Mouse (Mus musculus) hindbrain, embryonic 10.5 days (tissue): ENCODE measurements around the gene Serpinb1c. TPM values are rescaled to one million over a fixed set of nuclear protein-coding genes. Genes with fewer than 3 reads are reported as not detected.
A peak's percentile ranks its signal among the peaks of the same experiment; 100 is the strongest.
"Not testable (repeated sequence)": the region's sequence is repeated elsewhere in the genome, so short reads cannot be mapped to it uniquely, and the experiment has no call there.

Experiments used
- DNase-seq: peaks from one replicate; pipeline ENCODE4 v3.0.0-alpha.2; 2017; ENCODE audit warnings: low spot score
- H3K27ac ChIP-seq: fragments of 300-500 bp; sonication (generic); 2 replicates; pipeline ENCODE4 v1.5.1; 2016; ENCODE audit warnings: mild to moderate bottlenecking, moderate library complexity
- H3K27me3 ChIP-seq: fragments of 300-500 bp; sonication (generic); 2 replicates; pipeline ENCODE4 v1.6.1; 2016; ENCODE audit warnings: mild to moderate bottlenecking; ENCODE audit not compliant: poor library complexity, insufficient read depth, severe bottlenecking
- H3K36me3 ChIP-seq: fragments of 300-500 bp; sonication (generic); 2 replicates; pipeline ENCODE4 v1.6.1; 2016; ENCODE audit warnings: mild to moderate bottlenecking, moderate library complexity
- H3K4me1 ChIP-seq: fragments of 300-500 bp; sonication (generic); replicated peaks from 2 replicates; pipeline ENCODE4 v1.6.1; 2016; ENCODE audit warnings: mild to moderate bottlenecking
- H3K4me3 ChIP-seq: fragments of 300-500 bp; sonication (generic); 2 replicates; pipeline ENCODE4 v1.5.1; 2016; ENCODE audit warnings: mild to moderate bottlenecking, moderate library complexity
- H3K9me3 ChIP-seq: fragments of 300-500 bp; sonication (generic); 2 replicates; pipeline ENCODE4 v1.6.1; 2016; ENCODE audit warnings: mild to moderate bottlenecking, moderate library complexity
- WGBS: fragments of 180-500 bp; shearing (Covaris S2); methylation state at CpG from one replicate; pipeline ENCODE4 v1.1.7; 2016; 5-methylcytosine and 5-hydroxymethylcytosine counted together
- polyA plus RNA-seq: library from polyadenylated mRNA; unstranded; fragments of >200 nt; fragmentation: Nextera tagmentation; extraction: Ambion mirVana; gene quantifications from 2 replicates; pipeline ENCODE4 v1.2.1, GENCODE M21; 2016

Gene Serpinb1c
- not detected in 2 replicates for polyA plus RNA-seq

DNA sequence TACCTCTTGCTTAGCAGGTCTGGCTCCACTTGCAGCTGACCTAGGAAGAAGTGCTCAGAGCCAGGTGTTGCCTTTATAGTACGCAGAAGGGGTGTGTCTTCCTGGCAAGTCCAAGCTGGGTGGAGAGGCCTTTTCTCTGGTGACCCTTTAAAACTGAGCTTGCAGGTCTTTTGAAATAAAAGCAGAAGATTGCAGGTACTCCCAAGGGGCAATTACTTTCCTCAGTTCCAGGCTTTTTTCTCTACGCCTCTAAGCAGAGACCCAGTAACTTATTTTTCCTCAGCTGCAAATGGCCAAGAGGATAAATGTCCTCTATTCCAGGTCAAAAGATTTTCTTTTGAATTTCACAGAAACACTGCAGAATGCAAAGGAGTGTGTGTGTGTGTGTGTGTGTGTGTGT lies at the start of gene Serpinb1c:
Gene Serpinb1c (minus strand): TSS at position 101 of the 400 bp plus-strand sequence.
- Histone ChIP-seq H3K36me3 (no peaks in the 10 kb centered on the region), H3K27ac (no peak within 1 kb of the TSS), H3K4me3 (no peak within 1 kb of the TSS), H3K4me1 (no peaks in the 10 kb centered on the region), H3K9me3 (no peaks in the 10 kb centered on the region), H3K27me3 (no peaks in the 10 kb centered on the region)
- DNase-seq: no peak
- WGBS: 83% methylated on average over 2 of the region's 2 CpGs

DNA sequence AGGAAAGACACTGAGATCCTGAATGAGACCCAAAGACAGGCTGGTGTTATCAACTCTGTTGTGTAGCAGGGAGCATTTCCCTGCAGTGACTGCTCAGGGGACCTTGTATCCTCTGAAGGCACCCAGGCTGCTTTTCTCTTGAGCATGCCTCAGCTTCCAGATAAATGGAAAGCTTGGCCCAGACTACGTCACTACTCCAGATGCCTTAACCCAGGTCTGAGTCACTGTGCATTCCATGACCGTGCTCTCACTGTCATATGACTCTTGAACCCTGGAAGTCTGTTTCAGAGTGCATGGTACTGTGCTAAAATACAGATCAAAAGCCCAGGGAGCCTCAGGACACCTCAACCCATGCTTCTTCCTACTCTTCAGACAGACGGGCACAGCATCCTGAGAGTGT lies 41.2 kb upstream of the Serpinb1c start:
- H3K4me3 ChIP-seq, DNase-seq, H3K9me3 ChIP-seq, H3K4me1 ChIP-seq, H3K36me3 ChIP-seq, H3K27ac ChIP-seq, H3K27me3 ChIP-seq: not testable (repeated sequence)
- 79% methylated on average over 3 of the region's 3 CpGs for WGBS

DNA sequence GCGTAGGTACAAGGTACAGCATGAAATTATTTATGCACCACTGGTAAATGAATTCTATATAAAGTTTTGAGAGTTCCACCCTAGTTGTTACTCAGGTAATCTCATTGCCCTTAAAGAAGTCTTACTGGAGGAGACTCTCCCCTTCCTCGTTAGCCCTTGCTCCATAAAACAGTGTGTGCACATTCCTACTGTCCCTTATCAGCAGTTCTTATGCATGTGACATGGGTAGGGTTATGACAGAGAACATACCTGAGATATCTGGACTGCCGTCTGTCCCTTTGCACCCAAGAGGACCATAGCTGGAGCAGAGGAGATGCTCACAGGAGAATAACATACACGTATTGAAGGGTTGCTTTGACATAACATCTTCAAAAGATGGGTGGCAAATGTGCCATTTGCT lies 40.3 kb upstream of the Serpinb1c start:
- DNase-seq, H3K27me3 ChIP-seq, H3K9me3 ChIP-seq, H3K36me3 ChIP-seq, H3K4me1 ChIP-seq, H3K27ac ChIP-seq, H3K4me3 ChIP-seq: not testable (repeated sequence)
- 84% methylated on average over 4 of the region's 4 CpGs for WGBS

DNA sequence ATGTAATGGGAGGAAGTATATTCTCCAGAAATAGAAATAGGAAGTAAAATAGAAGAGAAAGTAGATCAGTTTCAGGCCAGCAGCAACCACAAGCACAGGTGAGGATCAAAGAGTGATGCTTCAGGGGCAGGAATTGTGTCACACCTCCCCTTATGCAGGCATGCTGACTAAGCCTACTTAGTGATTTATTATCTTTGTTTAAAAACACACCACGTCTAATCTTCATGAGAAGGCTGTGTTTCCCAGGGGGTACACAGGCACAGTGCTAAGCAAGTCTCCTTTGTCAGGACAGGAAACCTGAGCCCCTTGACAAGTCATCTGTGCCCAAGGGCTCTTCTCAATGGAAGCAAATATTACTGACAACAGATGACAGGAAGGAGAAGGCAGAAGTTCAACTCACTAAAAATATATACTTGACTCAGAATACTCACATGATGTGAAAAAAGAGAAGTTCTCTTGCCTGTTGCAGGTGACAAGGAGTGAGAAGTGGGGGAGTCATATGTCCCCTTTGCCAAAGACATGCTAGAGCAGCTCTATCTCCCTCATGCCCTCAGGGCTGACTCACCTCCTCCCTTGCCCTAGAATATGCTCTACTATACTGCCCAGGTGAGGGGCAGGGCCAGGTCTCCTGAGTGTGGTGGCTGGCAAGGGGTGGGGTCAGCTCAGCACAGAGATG lies 36.8 kb upstream of the Serpinb1c start:
- H3K4me3 ChIP-seq: no peak overlapping the region
- WGBS: 47% methylated on average over 1 of the region's 1 CpGs
- H3K27me3 ChIP-seq: no peaks in the 10 kb centered on the region
- no peak overlapping the region for H3K27ac ChIP-seq
- DNase-seq: no peak
- no peaks in the 10 kb centered on the region for H3K4me1 ChIP-seq
- no peaks in the 10 kb centered on the region for H3K9me3 ChIP-seq
- no peaks in the 10 kb centered on the region for H3K36me3 ChIP-seq

DNA sequence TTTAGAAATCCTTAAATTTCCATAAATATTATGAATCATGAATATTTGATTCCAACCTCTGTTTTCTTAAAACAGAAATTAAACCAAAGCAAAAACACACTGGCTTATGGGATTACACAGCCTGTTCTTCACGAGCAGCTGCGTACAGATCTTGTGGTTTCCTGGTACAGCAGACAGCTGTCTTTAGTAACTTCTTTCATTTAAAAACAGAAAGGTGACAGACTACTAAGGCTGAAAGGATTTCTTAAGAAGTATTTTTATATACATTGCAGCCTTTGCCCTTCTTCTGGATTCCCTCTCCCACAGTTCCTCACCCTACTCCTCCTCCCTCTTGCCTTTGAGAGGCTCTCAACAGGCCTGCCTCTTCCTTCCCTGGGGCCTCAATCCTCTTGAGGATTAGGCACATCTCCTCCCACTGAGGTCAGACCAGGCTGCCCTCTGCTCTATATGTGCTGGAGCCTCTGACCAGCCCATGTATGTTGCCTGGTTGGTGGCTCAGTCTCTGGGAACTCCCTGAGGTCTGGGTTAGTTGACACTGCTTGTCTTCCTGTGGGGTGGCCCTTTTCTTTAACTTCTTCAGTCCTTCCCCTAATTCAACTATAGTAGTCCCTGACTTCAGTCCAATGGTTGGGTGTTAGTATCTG lies 31.2 kb upstream of the Serpinb1c start:
- no peaks in the 10 kb centered on the region for H3K9me3 ChIP-seq
- H3K27me3 ChIP-seq: no peaks in the 10 kb centered on the region
- no peak for DNase-seq
- no peak overlapping the region for H3K27ac ChIP-seq
- no peaks in the 10 kb centered on the region for H3K4me1 ChIP-seq
- no peak overlapping the region for H3K4me3 ChIP-seq
- H3K36me3 ChIP-seq: no peaks in the 10 kb centered on the region
- 89% methylated on average over 2 of the region's 2 CpGs for WGBS

DNA sequence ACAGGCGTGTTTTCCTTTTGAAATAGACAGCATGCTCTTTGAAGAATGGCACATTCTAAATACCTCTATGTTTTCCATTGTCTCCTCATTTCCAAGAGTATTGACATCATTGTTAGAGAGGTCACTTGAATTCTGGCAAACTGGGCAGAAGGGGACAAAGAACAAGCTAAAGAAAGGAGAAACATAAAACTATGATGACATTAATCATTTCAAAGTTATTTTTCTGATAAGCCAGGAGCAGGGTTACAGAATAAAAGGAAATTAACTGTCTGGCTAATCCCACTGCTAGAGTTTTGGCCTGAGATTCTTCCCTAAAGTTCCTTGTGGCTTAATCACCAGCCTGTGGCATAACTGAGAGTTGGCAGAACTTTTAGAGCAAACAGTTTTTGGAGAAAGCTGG lies 29.2 kb upstream of the Serpinb1c start:
- DNase-seq: no peak
- Histone ChIP-seq H3K27ac (no peak overlapping the region), H3K36me3 (no peaks in the 10 kb centered on the region), H3K9me3 (no peaks in the 10 kb centered on the region), H3K4me3 (no peak overlapping the region), H3K27me3 (no peaks in the 10 kb centered on the region), H3K4me1 (no peaks in the 10 kb centered on the region)
- WGBS: 63% methylated on average over 1 of the region's 1 CpGs

DNA sequence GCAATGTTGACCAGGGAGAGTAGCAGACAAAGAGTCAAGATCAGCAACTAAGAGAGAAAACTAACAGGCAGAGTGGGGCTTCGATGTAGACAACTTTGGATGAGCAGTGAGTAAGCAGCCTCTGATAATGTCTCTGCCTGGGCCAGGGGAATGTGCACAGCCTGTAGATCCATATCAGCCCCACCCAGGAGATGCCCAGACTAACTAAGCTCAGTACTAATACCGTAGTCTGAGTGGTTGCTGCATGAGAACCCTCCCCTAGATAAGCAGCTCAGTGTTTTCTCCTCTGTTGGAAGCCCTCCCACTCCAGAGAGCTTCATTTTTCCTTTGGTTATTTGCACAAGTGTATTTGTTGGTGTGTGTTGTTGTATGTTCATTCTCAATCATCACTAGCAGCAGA lies 28.6 kb upstream of the Serpinb1c start:
- H3K36me3 ChIP-seq: no peaks in the 10 kb centered on the region
- WGBS: 90% methylated on average over 2 of the region's 2 CpGs
- H3K27ac ChIP-seq: no peak overlapping the region
- H3K4me3 ChIP-seq: no peak overlapping the region
- H3K27me3 ChIP-seq: no peaks in the 10 kb centered on the region
- no peaks in the 10 kb centered on the region for H3K4me1 ChIP-seq
- DNase-seq: no peak
- no peaks in the 10 kb centered on the region for H3K9me3 ChIP-seq

DNA sequence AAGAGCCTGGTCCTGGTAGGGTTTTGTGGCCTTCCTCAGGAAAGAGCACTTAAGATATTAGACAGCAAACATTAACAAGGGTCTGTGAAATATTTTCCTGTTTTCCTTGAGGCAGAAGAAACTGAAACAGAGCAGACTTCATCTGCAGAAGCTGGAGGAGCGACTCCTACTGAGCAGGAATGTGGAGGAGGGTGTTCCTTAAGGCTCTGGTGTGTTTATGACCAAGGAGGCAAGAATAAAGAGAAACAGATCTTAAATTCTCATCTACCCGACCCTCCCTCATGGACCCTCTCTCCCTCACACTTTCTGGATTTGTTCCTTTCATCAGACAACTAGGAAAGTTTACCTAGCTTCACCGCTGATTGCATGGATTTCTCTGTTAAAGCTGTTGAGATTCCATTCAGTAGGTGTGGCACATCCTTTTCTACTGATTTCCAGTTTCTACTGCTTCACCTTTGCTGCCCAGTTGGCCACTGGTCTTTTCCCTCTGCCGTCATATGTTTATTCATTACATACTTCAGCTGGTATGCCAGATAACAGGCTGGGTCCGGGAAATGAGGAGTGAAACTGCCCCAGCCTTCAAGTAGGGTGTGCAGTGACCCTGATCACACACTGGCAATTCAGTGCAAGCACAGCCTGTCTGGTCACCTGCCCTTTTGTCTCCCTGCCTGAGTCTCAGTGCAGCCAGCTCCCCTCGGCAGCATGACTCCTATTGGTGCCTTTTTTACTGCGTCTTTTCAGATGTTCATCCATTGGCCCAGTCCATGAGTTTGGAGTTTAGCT lies 26.8 kb upstream of the Serpinb1c start:
- Histone ChIP-seq H3K27ac (no peak overlapping the region), H3K36me3 (no peaks in the 10 kb centered on the region), H3K27me3 (no peaks in the 10 kb centered on the region), H3K9me3 (no peaks in the 10 kb centered on the region), H3K4me1 (no peaks in the 10 kb centered on the region), H3K4me3 (no peak overlapping the region)
- no peak for DNase-seq
- 56% methylated on average over 7 of the region's 7 CpGs for WGBS

DNA sequence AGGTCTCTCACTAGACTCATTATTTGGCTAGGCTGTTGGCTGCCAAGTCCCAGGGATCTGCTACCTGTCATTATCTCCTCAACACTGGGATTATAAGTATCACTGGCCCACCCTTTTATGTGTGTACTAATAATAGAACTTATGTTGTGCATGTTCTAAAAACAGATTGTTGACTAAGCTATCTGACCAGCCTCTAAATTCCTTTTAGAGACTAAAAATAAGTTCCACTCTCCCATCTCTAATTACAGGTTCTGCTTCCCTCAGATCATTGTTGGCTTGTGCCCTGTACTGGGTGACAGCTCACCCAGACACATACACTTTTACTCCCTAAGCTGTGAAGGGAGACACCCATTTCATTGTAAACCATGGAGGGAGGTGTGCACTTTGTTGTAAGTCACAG lies 24.6 kb upstream of the Serpinb1c start:
- no peak for DNase-seq
- Histone ChIP-seq H3K27ac (no peak overlapping the region), H3K4me1 (no peaks in the 10 kb centered on the region), H3K36me3 (no peaks in the 10 kb centered on the region), H3K27me3 (no peaks in the 10 kb centered on the region), H3K4me3 (no peak overlapping the region), H3K9me3 (0 out of 2 replicates have a peak, but pooled peaks cover 2% of the 10 kb centered on the region)

DNA sequence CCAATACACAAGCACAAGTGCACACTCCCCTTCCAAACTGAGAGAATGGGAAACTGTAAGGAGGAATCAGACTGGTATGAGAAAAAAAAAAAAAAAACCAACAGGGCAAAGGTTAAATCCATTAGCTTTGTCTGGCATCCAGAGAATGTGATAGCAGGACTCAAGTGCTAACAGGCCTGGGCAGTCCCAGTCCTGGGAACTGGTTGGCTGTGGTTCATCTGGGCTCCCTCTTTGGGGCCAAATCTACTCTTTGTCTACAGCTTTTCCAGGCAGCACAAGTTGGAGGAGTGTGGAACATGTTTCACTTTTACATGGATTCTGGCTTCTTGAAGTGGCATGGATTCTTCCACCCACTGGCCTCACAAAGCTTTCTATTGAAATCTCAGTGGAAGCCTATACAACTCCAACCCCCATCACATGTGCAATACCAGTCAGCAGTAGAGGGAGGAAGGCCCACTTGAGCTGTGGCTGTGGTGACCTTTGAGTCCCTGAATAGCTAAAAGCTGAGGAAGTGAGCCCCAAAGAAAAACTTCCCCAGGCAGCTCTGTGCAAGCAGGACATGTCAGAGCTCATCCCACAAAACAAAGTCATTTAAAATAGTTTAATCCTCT lies 14.9 kb upstream of the Serpinb1c start:
- Histone ChIP-seq H3K27me3 (no peaks in the 10 kb centered on the region), H3K27ac (no peak overlapping the region; the same call in 1 of the 2 replicates), H3K9me3 (0 out of 2 replicates have a peak, but pooled peaks cover 5% of the 10 kb centered on the region), H3K4me3 (no peak overlapping the region), H3K36me3 (no peaks in the 10 kb centered on the region), H3K4me1 (peaks cover 7% of the 10 kb centered on the region; the same call in 1 of the 2 replicates)
- DNase-seq: peak; percentile 17

DNA sequence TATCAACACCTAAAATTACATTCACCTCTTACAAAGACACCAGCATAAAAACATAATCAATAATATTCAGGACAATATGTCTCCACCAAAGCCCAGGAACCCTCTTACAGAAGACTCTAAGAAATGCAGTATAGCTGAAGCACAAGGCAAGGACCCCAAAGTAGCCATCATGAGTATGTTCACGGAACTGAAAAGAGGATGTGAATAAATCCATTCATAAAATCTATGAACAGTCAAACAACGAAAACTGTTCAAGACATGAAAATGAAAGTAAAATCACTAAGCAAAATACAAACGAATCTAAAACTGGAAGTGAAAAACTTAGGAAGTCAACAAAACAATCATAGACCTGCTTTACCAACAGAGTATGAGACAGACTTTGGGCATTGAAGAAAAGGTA lies 10.2 kb upstream of the Serpinb1c start:
- WGBS: 83% methylated on average over 3 of the region's 3 CpGs
- Histone ChIP-seq H3K9me3 (no peaks in the 10 kb centered on the region), H3K27me3 (no peaks in the 10 kb centered on the region), H3K27ac (no peak overlapping the region), H3K36me3 (no peaks in the 10 kb centered on the region), H3K4me1 (peaks cover 7% of the 10 kb centered on the region; the same call in 1 of the 2 replicates), H3K4me3 (no peak overlapping the region)
- DNase-seq: no peak

DNA sequence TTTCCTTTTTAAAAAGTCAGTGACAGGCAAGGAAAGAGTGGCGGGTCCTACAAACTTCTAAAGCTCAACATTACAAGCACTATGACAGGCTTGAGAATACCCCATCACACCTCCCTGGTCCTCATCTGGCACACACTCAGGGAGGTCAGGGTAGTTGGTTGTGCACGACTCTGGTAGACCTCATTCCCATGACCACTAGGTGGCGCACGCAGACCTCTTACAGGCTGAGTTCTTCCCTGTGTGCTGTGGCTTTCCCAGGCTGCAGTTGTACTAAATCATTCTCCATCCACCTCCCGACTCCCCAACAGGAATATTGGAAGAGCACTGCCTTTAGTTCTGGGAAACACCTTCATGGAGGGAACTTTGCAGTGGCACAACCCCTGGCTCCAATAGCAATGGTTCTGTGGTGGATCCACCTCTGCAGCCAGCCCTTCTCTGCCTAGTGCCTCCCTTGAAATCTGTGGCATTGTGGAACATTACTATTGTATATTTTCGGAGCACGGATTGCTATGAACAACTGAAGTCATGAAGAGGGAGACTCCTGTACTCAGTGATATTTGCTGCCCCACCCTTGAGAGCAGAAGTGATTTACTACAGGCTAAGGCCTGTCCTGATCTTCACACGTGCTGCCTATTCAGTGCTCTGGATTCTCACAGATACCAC lies 5.3 kb upstream of the Serpinb1c start:
- Histone ChIP-seq H3K27ac (no peak overlapping the region), H3K9me3 (no peaks in the 10 kb centered on the region), H3K4me1 (no peaks in the 10 kb centered on the region), H3K27me3 (no peaks in the 10 kb centered on the region), H3K4me3 (no peak overlapping the region), H3K36me3 (no peaks in the 10 kb centered on the region)
- WGBS: 33% methylated on average over 8 of the region's 8 CpGs
- peak; percentile 87 for DNase-seq
